Mouse (Mus musculus): Measurements from ENCODE around the gene Lsm12. TPM values are rescaled to one million over a fixed set of nuclear protein-coding genes. Genes with fewer than 3 reads are reported as not detected.

Gene Lsm12
- total RNA-seq, 2 experiments from 2014 or later = 95.3 to 106 TPM

DNA sequence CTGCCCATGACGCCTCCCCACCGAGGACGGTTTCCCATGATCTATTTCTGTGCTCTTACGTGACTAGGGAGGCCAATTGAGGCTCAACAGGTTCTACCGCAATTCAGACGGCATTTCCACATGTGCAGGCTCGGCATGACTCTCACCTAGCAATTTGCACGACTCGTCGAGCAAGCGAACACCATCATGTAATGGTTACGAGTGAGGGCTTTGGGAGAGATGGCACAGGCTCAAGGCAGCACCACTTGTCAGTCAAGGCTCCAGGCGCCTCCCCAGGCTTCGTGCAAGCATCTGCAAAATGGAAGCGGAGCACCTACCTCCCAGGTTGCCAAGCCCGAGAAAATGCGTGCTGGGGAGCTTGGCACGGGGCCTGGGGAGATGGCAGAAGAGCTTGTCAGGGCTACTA is 26.8 kb upstream of the Lsm12 start:
- TF ChIP-seq CTCF (IDR thresholded peaks at IDR 0.05) = no peak
- Histone ChIP-seq H3K27ac (peak overlapping the region; percentile 98), H3K4me3 (peak overlapping the region; percentile 47)
- peak; percentile 90 for DNase-seq
- intact Hi-C loops (cut with DNase I) = no loop called here

- Histone ChIP-seq H3K4me3 (peak overlapping the region; percentile 47), H3K27ac (peak overlapping the region; percentile 98)
- TF ChIP-seq CTCF (IDR thresholded peaks at IDR 0.05) = no peak
- DNase-seq = no peak
- intact Hi-C loops (cut with DNase I) = no loop called here
Observed at GRCm38 (mm10) chr11:102211011-102211410, 25.9 kb upstream of the Lsm12 start.

DNA sequence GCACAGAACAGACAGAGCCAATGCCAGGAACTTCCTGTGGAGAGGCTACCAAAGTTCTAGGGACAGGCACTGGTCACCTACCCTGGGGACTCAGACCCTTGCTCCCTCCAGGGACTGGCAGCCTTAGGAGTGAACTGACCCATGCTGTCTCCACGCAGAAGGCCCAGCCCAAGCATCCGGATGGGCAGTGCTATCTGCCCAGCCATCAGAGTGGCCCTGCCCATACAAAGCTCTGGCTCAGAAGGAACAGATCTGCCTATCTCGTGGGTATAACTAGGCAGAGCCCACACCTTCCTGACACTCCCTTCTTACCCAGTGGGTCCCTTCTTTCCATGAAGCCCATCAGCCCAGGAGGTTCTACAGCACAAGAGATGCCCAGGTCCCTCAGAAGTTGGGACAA is 25.1 kb upstream of the Lsm12 start:
- TF ChIP-seq CTCF (IDR thresholded peaks at IDR 0.05) = no peak
- Histone ChIP-seq H3K4me3 (0 out of 2 replicates have a peak overlapping the region, but pooled peaks have one; percentile 2), H3K27ac (peak overlapping the region; percentile 98)
- DNase-seq = no peak
- intact Hi-C loops (cut with DNase I) = no loop called here

- intact Hi-C loops (cut with DNase I) = no loop called here
- DNase-seq = peak; percentile 65
- 0 out of 2 replicates have a peak overlapping the region, but pooled peaks have one; percentile 2 for H3K4me3 ChIP-seq
- peak; percentile 70 for TF ChIP-seq CTCF (IDR thresholded peaks at IDR 0.05)
- peak overlapping the region; percentile 98 for H3K27ac ChIP-seq
Observed at GRCm38 (mm10) chr11:102209742-102210141, 24.6 kb upstream of the Lsm12 start.

- intact Hi-C loops (cut with DNase I) = no loop called here
- Histone ChIP-seq H3K4me3 (no peak overlapping the region; the same call in 1 of the 2 replicates), H3K27ac (peak overlapping the region; percentile 62)
- DNase-seq = no peak
- TF ChIP-seq CTCF (IDR thresholded peaks at IDR 0.05) = no peak
Observed at GRCm38 (mm10) chr11:102208846-102209245, 23.8 kb upstream of the Lsm12 start.

DNA sequence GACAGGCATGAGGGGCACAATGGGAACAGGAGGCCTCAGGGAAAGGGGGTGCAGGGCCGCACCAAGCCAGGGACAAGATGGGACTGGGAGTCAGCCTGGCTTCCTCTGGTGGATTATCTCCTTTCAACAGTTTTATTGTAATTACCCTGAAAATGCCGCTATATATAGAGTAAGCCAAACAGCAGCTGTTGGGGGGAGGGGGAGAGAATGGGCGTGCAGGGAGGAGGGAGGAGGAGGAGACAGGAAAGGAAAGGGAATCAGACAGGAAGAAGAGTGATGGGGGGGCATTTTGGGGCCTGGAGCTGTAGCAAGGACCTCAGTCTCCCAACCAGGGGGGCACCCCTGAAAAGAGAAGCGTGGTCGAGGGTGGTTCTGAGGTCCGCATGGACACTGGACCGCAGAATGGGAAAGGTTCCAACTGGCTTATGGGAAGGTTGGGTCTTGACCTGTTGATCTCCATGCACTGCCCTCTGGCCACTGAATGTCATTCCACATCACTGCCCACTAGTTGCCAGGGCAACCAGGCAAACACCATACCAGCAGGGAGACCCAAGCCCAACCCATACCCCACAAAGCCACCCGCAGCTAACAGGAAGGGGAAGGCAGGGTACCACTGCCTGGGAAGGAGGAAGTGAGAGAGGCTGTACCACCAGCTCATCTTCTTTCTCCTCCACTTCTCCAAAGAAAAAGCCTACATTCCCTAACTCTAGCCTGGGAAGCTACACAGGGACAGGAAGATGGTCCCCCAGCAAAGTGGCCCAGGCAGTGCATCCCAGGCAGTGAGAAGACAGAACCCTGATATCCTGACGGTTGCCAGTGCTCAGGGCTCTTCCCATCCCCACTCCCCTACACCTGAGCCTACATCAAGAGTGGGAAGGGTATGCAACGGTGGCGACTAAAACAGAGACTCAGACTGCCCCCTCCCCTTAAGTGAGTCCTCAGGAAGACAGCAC is 23.0 kb upstream of the Lsm12 start:
- H3K4me3 ChIP-seq = peak overlapping the region; percentile 30
- peak overlapping the region; percentile 54 for H3K27ac ChIP-seq
- peak; percentile 43 for DNase-seq
- intact Hi-C loops (cut with DNase I) = loop anchor here (2.0 kb wide), 1 partner anchor 17 kb away; no protein-coding TSS in a partner anchor
- TF ChIP-seq CTCF (IDR thresholded peaks at IDR 0.05) = no peak

- DNase-seq = no peak
- H3K27ac ChIP-seq = no peak overlapping the region
- no peak overlapping the region for H3K4me3 ChIP-seq
- no peak for TF ChIP-seq CTCF (IDR thresholded peaks at IDR 0.05)
- intact Hi-C loops (cut with DNase I) = loop anchor here (2.0 kb wide), 1 partner anchor 16 kb away; no protein-coding TSS in a partner anchor
Observed at GRCm38 (mm10) chr11:102206481-102206880, 21.4 kb upstream of the Lsm12 start.

DNA sequence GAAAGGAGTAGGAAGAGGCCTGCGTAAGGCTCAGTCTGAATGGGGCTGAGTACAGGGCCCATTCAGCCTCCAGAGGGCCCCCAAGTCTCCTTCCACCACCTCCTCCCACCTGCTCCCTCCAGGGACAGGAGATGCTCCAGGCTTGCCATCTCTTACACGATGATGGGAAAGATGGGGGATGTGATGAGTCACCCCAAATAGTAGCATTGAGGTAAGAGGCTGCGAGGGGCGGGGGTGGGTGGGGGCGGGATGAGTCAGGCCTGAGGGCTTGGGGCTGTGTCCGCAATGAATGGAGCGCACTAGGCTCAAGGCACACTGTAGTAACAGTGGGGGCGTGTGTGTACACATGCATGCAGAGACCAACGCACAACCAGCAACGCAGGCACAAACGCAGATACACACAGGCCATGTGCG is 16.3 kb upstream of the Lsm12 start:
- H3K4me3 ChIP-seq = no peak overlapping the region
- intact Hi-C loops (cut with DNase I) = no loop called here
- peak; percentile 14 for DNase-seq
- H3K27ac ChIP-seq = no peak overlapping the region
- TF ChIP-seq CTCF (IDR thresholded peaks at IDR 0.05) = peak; percentile 32

DNA sequence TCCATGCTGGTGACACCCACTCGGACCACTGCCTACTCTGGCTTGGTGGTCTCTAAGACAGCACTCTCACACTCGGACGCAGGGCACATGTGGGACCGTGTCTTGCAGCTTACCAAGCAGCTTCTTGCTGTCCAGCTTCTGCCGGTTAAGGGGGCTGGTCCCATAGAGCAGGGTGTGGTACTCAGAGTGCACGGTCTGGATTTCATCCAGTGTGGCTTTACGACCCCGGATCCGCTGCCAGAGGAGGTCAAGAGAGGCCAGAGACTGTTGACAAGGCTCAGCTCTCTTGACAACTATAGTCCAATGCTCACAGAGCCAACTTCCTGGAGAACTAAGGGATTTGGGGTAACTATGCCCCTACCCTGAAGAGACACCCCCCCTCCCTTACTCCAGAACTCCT is 14.8 kb upstream of the Lsm12 start:
- intact Hi-C loops (cut with DNase I) = no loop called here
- TF ChIP-seq CTCF (IDR thresholded peaks at IDR 0.05) = no peak
- Histone ChIP-seq H3K4me3 (no peak overlapping the region), H3K27ac (no peak overlapping the region)
- no peak for DNase-seq

GRCm38 (mm10) chr11:102198245-102198644 is 13.1 kb upstream of the Lsm12 start:
- intact Hi-C loops (cut with DNase I) = no loop called here
- no peak overlapping the region for H3K4me3 ChIP-seq
- no peak overlapping the region for H3K27ac ChIP-seq
- TF ChIP-seq CTCF (IDR thresholded peaks at IDR 0.05) = no peak
- DNase-seq = no peak

DNA sequence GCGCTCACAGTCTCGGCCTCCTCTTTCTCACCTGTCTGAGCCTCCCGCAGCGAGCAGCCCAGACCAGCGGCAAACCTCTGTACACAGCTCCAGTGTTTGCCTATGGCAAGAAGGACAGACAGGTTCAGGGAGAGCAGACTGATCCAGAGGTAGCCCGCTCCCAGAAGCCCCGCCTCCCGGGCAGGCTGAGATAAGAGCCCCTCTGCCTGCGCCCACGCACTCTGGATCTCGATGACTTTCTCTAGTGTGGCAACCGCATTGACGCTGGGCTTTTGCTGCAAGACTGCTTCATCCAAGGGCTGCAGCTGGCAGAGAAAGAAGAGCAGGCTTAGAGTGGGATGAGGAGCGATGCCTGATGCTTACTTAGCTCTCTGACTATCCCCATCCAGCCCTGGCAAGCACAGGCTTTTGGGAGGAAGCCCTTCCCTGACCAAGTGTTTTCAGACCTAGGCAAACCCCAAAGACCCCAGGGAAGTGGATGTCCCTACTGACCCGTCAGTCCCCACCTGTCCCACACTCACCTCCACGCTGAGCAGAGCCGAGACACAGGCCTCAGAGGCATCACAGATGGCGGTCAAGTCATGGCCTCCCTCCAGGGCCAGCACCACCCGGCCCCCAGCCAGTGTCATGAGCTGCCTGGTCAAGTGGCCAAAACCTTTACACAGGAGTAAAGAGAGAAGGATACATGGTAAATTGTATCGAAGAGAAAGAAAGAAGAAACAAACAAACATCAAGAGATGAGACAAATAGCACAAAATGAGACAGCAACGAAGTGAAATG is 11.1 kb upstream of the Lsm12 start:
- intact Hi-C loops (cut with DNase I) = no loop called here
- DNase-seq = no peak
- TF ChIP-seq CTCF (IDR thresholded peaks at IDR 0.05) = no peak
- Histone ChIP-seq H3K4me3 (no peak overlapping the region), H3K27ac (no peak overlapping the region)

GRCm38 (mm10) chr11:102193657-102194440 is 8.8 kb upstream of the Lsm12 start:
- H3K27ac ChIP-seq = no peak overlapping the region
- no peak for DNase-seq
- intact Hi-C loops (cut with DNase I) = no loop called here
- no peak overlapping the region for H3K4me3 ChIP-seq
- no peak for TF ChIP-seq CTCF (IDR thresholded peaks at IDR 0.05)

All from gastrocnemius, adult 2 months (tissue).